Mouse (Mus musculus): ENCODE measurements at regions not wholly inside any gene's neighbourhood (a gene's known extent, or its start where the extent isn't known, plus 50 kb on each side); places are given as distances from the start of the nearest gene placed in this dataset.

DNA sequence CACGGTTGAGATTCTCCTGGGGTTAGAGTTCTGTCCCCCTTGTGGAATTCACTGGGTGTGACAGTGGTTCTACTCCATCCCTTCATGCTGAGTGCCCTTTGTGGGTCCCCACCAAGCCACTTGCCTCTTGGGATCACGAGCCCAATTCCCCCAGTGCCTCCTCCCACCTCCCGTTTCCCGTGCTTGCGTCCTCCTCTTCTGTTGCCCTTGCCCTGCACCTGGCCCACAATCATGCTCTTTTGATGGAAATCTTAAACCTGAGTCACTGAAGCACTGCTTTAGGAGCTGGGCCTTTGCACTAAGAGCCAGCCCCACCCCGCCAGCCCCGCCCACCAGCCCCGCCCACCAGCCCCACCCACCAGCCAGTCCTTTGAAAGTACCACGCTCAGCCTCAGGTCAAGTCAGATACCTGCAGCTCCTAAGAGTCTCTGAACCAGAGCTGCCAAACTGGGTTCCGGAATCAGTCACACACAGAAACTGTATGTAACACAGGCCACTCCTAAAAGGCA is 79.8 kb upstream of the Sertad2 start:
- no peak for DNase-seq

DNA sequence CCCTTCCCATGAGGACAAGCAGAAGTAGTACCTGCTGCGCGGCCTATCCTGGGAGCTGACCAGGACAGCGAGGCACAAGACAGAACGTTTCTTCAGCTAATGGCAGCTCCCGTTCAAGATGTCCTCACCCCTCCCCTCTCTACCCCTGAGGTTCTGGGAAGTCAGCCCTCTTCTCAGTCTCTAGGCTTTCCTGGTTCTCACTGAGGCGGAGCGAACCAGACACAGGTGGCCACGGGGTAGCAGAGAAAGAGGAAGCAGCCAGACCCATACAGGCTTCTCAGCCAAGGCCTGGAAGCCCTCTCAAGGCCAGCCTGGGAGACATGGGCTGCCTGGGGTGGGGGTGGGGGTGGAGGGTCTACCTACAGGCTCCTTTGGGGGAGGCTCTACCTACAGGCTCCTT is 78.5 kb upstream of the Sertad2 start:
- no peak for DNase-seq

DNA sequence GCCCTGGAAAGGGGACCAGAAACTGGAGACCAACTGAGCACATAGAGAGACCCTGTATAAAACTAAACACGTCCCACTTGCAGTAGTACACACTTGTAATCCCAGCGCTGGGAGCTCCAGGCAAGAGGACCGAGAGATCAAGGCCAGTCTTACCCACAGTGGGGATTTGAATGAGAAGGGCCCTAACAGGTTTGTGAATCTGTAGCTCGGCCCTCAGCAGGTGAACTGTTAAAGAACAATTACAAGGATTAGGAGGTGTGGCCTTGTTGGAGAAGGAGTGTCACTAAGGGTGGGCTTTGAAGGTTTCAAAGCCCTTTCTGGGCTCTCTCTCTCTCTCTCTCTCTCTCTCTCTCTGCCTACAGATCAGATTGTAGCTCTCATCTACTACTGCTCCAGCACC is 76.5 kb upstream of the Sertad2 start:
- DNase-seq, result no peak

DNA sequence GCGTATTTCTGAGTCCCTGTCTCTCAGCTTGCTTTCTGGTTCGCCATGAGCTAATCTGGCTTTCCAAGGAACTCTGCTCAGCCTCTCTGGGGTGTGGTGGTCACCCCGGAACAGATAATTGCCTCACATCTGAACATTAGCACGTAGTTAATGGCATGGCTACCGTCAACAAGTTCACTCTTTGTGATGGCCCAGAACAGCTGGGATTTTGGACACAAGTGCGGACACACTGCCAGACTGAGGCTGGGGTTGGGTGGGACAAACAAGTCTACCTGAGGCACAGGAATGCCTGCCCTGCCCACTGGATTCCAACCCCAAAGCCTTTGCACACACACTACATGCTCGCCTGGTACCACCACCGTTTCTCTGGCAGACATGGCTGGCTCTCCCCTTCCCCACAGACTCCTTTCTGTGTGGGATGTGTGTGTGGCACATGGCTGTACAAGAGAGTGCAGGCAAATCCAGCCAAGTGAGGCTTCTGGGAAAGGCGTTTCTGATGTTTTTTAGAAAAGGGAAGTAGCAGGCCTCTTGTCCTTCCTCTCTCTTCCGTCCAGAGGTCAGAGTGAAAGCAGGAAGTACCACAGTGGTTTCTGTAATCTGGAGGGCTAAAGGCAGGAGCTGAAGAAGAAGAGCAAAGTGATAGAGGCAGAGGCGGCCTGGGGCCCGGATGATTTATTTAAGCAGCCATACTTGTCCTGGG is 74.6 kb upstream of the Sertad2 start:
- DNase-seq, result no peak

DNA sequence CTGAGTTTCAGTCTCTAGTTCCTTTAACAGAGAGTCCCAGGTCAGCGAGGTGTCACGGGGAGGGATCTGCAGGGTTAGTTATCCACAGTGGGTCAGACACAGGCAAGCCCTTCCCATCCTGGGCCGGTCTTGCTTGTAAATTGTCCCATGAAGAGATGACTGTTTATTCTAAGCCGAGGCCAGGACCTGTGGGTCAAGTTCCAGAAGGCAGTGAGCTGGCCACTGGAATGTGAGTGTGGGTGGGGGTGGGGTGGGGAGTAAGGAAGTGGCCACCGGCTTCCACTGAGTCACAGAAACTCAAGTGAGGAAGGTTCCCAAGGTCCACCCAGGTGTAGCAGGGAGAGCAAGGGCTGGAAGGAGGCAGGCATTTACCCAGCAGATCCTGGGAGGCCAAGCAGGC is 73.7 kb upstream of the Sertad2 start:
- DNase-seq, result peak; percentile 36

DNA sequence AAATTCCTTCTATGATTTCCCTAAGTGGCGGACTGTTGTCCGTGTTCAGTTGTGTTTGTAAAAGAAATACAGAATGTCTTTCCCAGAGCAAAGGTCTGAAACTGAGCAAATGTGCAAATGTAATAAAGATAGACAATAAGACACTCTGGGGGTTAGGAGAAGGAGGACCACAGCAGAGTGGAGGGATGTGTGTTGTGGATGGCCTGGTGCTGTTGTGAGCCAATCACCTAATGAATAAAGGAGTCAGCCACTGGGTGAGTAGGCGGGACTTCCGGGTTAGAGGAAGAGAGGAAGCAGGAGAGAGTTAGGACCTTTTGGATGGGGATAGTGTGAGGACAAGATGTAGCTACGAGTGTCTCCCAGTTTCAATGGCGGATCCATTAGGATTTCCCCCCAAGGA is 72.7 kb upstream of the Sertad2 start:
- DNase-seq, result no peak

DNA sequence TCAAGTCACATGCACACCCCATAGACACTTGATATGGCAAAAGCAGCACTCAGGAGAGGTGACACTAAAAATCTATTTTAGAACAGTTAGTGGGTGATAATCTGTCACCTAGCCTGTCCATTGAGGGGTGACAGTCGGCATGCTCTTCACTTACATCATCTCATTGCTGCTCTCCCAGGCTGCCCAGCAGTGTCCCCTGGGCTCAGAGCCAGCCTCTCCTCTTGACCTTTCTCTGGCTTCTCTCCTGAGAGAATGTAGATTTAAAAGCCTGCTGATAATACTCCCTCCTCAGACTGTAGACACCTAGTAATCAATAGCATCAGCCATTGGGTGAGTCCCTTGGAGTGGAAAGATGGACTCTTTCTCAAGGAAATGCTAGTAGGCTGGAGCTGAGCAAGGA is 70.7 kb upstream of the Sertad2 start:
- DNase-seq, result no peak

GRCm38 (mm10) chr11:20475629-20476028 is 67.4 kb upstream of the Sertad2 start:
- DNase-seq, result no peak

DNA sequence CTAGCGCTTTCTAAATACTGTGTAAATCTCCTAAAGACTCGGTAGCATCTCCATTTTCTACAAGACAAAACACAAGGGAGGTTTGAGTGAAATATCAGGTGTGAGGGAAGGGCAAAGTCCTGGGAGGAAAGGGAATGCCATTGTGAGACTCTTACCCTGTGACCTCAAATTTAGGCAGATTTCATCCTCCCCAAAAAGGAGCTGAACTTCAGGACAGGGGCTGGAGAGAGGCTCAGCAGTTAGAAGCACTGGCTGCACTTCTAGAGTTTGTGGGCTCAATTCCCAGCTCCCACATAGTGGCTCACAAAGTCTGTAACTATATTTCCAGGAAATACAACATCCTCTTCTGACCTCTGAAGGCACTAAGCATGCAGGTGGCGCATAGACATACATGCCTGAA is 66.6 kb upstream of the Sertad2 start:
- no peak for DNase-seq

DNA sequence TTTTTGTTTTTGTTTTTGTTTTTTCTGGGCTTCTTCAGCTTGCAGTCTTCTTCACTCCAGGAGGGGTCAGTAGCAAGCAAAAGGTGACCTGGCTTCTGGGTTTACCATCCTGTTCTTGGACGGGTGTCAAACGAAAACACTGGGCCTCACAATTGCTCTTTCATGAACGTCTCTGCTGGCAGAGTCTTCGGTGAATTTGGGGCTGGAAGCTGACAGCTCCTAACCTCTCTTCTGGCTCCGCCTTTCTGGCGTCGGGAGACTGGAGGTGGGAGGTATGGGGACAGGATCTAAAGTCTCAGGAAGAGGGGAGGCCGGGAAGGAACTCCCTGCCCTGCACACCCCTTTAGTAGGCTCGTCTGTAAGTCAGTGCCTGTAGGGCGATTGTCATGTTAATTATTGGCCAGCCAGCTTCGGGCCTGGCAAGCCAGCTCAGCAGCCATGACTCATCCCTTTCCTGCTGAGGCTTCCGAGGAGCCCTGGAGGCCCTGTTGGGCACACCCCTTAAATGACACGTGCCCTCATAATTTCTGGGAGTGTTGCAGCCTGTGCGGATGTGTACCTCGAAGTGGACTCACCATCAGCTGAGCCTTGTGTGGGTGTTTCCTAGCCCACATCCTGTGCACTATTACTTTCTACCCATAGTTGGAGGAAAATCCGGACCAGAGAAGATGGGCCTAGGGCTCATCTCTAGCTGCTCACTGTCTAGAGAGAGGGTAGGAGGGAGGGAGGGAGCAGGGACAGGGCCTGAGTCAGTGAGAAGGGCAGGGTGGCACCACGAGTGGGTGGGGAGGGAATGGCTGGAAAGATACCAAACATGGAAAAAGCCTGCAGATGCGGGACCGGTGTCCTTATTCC is 65.6 kb upstream of the Sertad2 start:
- peak; percentile 66 for DNase-seq

- no peak for DNase-seq
Measured at GRCm38 (mm10) chr11:20480632-20481031, 62.4 kb upstream of the Sertad2 start.

DNA sequence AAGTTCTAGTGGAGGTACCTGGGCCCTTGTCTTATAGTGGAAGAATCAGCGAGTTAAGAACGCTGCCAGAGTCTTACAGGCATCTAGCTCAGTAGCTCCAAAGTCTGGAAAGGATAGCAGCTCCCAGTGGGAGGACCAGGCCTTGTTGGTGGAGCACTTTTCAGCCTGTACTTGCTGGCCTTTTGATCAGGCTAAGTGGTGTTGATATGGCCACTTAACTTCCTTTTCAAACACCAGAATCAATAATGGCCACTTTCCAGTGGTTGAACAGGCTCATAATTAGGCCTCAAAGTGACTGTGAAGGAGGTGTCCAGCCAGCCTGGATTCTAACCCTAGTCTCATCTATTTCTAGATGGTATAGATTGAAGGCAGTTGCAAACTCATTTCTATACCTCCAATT is 57.7 kb upstream of the Sertad2 start:
- no peak for DNase-seq
